Mouse (Mus musculus) forebrain, postnatal 0 days (tissue): ENCODE measurements around the gene Krt83. TPM values are rescaled to one million over a fixed set of nuclear protein-coding genes. Genes with fewer than 3 reads are reported as not detected.
A peak's percentile ranks its signal among the peaks of the same experiment; 100 is the strongest.
"Not testable (repeated sequence)": the region's sequence is repeated elsewhere in the genome, so short reads cannot be mapped to it uniquely, and the experiment has no call there.

Source experiments
- ATAC-seq: fragments of 200-750 bp; cut with Nextera tagmentation; 2 replicates; pipeline ENCODE4 v1.8.0; 2017; ENCODE audit warnings: mild to moderate bottlenecking, moderate library complexity
- DNase-seq: peaks from one replicate; pipeline ENCODE4 v3.0.0-alpha.2; 2015
- H3K27ac ChIP-seq: fragments of 300-500 bp; sonication (generic); 2 replicates; pipeline ENCODE4 v1.5.1; 2014; ENCODE audit warnings: low read depth, mild to moderate bottlenecking, antibody characterized with exemption, low read length, moderate library complexity, mixed read lengths
- H3K27me3 ChIP-seq: fragments of 300-500 bp; sonication (generic); 2 replicates; pipeline ENCODE4 v1.6.1; 2014; ENCODE audit warnings: mild to moderate bottlenecking, low read length, mixed read lengths; ENCODE audit not compliant: insufficient read depth
- H3K36me3 ChIP-seq: fragments of 300-500 bp; sonication (generic); 2 replicates; pipeline ENCODE4 v1.6.1; 2014; ENCODE audit warnings: mild to moderate bottlenecking, moderate library complexity; ENCODE audit not compliant: insufficient read depth
- H3K4me1 ChIP-seq: fragments of 300-500 bp; sonication (generic); 2 replicates; pipeline ENCODE4 v1.6.1; 2014; ENCODE audit warnings: antibody characterized with exemption; ENCODE audit not compliant: insufficient read depth
- H3K4me2 ChIP-seq: fragments of 300-500 bp; sonication (generic); 2 replicates; pipeline ENCODE4 v1.6.1; 2014; ENCODE audit warnings: low read depth, mild to moderate bottlenecking, moderate library complexity
- H3K4me3 ChIP-seq: fragments of 300-500 bp; sonication (generic); 2 replicates; pipeline ENCODE4 v1.5.1; 2014; ENCODE audit warnings: low read depth, low read length, mixed read lengths
- H3K9ac ChIP-seq: fragments of 300-500 bp; sonication (generic); 2 replicates; pipeline ENCODE4 v1.6.1; 2014; ENCODE audit warnings: mild to moderate bottlenecking
- H3K9me3 ChIP-seq: fragments of 300-500 bp; sonication (generic); 2 replicates; pipeline ENCODE4 v1.6.1; 2016; ENCODE audit warnings: low read length
- CTCF ChIP-seq: sonication (generic); IDR thresholded peaks from 2 replicates; pipeline ENCODE4 v1.5.1; 2016; ENCODE audit warnings: antibody characterized with exemption, control low read depth, low read depth
- WGBS: fragments of 180-500 bp; shearing (Covaris S2); extraction: QIAGEN DNeasy Blood & Tissue Kit; methylation state at CpG from one replicate; pipeline ENCODE4 v1.1.7; 2014; 5-methylcytosine and 5-hydroxymethylcytosine counted together
- polyA plus RNA-seq: library from polyadenylated mRNA; unstranded; fragments of >200 nt; fragmentation: Nextera tagmentation; extraction: Ambion mirVana; gene quantifications from 2 replicates; pipeline ENCODE4 v1.2.1, GENCODE M21; 2015
- total RNA-seq: library from RNA; depleted of rRNA; stranded (reverse); fragments of >200 nt; gene quantifications from 2 replicates; pipeline ENCODE4 v1.2.3, GENCODE M21; 2014

The Krt83 gene
- total and polyA plus RNA-seq, 2 experiments from 2014 or later: not detected

GRCm38 (mm10) chr15:101519792-101520191 is 28.5 kb upstream of the Krt83 start:
- DNase-seq (peak; percentile 89), ATAC-seq (peak; percentile 64)
- Histone ChIP-seq H3K4me2 (no peak overlapping the region), H3K9ac (no peak overlapping the region), H3K27ac (no peak overlapping the region), H3K27me3 (peaks cover 3% of the 10 kb centered on the region; the same call in 1 of the 2 replicates), H3K9me3 (no peaks in the 10 kb centered on the region), H3K4me3 (no peak overlapping the region), H3K4me1 (no peaks in the 10 kb centered on the region), H3K36me3 (no peaks in the 10 kb centered on the region)
- TF ChIP-seq CTCF: peak; percentile 95
- WGBS: 15% methylated on average over 2 of the region's 2 CpGs

- not testable (repeated sequence) for H3K9ac ChIP-seq
- WGBS: 74% methylated on average over 2 of the region's 2 CpGs
These were observed 25.8 kb upstream of the Krt83 start, which contains the start of gene Gm49425 for GRCm38 (mm10) chr15:101517161-101517560. Gene Gm49425, minus strand, starts transcription at chr15:101517261.

GRCm38 (mm10) chr15:101508247-101508646 is 16.9 kb upstream of the Krt83 start:
- no peak for ATAC-seq
- no peak for DNase-seq

More at GRCm38 (mm10) chr15:101517161-101517560, 25.8 kb upstream of the Krt83 start, which contains the start of gene Gm49425:
- H3K27ac ChIP-seq, H3K4me2 ChIP-seq, H3K4me1 ChIP-seq, ATAC-seq, H3K4me3 ChIP-seq, H3K27me3 ChIP-seq, H3K9me3 ChIP-seq, H3K36me3 ChIP-seq, DNase-seq: not testable (repeated sequence)

GRCm38 (mm10) chr15:101506896-101507758 is 15.8 kb upstream of the Krt83 start:
- ATAC-seq (no peak), DNase-seq (no peak)
- Histone ChIP-seq H3K4me2 (no peak overlapping the region), H3K36me3 (no peaks in the 10 kb centered on the region), H3K4me3 (no peak overlapping the region), H3K27ac (no peak overlapping the region), H3K9ac (no peak overlapping the region), H3K4me1 (no peaks in the 10 kb centered on the region), H3K27me3 (no peaks in the 10 kb centered on the region), H3K9me3 (no peaks in the 10 kb centered on the region)
- no peak for TF ChIP-seq CTCF
- WGBS: 75% methylated on average over 14 of the region's 14 CpGs

More at GRCm38 (mm10) chr15:101508247-101508646, 16.9 kb upstream of the Krt83 start:
- WGBS: 84% methylated on average over 9 of the region's 9 CpGs
- Histone ChIP-seq H3K9ac (no peak overlapping the region), H3K4me2 (no peak overlapping the region), H3K36me3 (no peaks in the 10 kb centered on the region), H3K4me1 (no peaks in the 10 kb centered on the region), H3K27ac (no peak overlapping the region), H3K9me3 (no peaks in the 10 kb centered on the region), H3K4me3 (no peak overlapping the region), H3K27me3 (no peaks in the 10 kb centered on the region)
- TF ChIP-seq CTCF: no peak

- no peak for DNase-seq
These were observed 5.9 kb upstream of the Krt83 start for GRCm38 (mm10) chr15:101497181-101497580.

GRCm38 (mm10) chr15:101495266-101495665 is 4.0 kb upstream of the Krt83 start:
- DNase-seq (no peak), ATAC-seq (no peak)
- no peaks in the 10 kb centered on the region for H3K36me3 ChIP-seq
- H3K27ac ChIP-seq: no peak overlapping the region
- H3K4me1 ChIP-seq: no peaks in the 10 kb centered on the region
- H3K4me3 ChIP-seq: no peak overlapping the region
- no peak overlapping the region for H3K4me2 ChIP-seq
- 81% methylated on average over 8 of the region's 8 CpGs for WGBS
- no peak for TF ChIP-seq CTCF
- no peaks in the 10 kb centered on the region for H3K9me3 ChIP-seq
- H3K27me3 ChIP-seq: no peaks in the 10 kb centered on the region
- no peak overlapping the region for H3K9ac ChIP-seq

More at GRCm38 (mm10) chr15:101497181-101497580, 5.9 kb upstream of the Krt83 start:
- Histone ChIP-seq H3K4me2 (no peak overlapping the region), H3K9ac (no peak overlapping the region), H3K27ac (no peak overlapping the region), H3K4me3 (no peak overlapping the region), H3K9me3 (no peaks in the 10 kb centered on the region), H3K36me3 (no peaks in the 10 kb centered on the region), H3K4me1 (no peaks in the 10 kb centered on the region), H3K27me3 (no peaks in the 10 kb centered on the region)
- no peak for ATAC-seq
- TF ChIP-seq CTCF: peak; percentile 53
- WGBS: 79% methylated on average over 2 of the region's 2 CpGs

- Histone ChIP-seq H3K27me3 (no peaks in the 10 kb centered on the region), H3K9ac (no peak overlapping the region), H3K4me2 (no peak overlapping the region), H3K4me1 (no peaks in the 10 kb centered on the region), H3K9me3 (no peaks in the 10 kb centered on the region), H3K4me3 (no peak overlapping the region), H3K27ac (no peak overlapping the region), H3K36me3 (no peaks in the 10 kb centered on the region)
- ATAC-seq (no peak), DNase-seq (no peak)
- no peak for TF ChIP-seq CTCF
- 55% methylated on average over 1 of the region's 1 CpGs for WGBS
These were observed 2.9 kb upstream of the Krt83 start for GRCm38 (mm10) chr15:101494203-101494602.
